Mouse (Mus musculus) regulatory T cell (primary cell): Measurements from ENCODE around the gene Ppm1h.
"Not testable (repeated sequence)": the region's sequence is repeated elsewhere in the genome, so short reads cannot be mapped to it uniquely, and the experiment has no call there.

Experiments used
- in situ Hi-C: fragments of 300-600 bp; cut with MboI, MseI; formaldehyde crosslinking; loops from one replicate; pipeline ENCODE4 v1.15.1; 2025; ENCODE audit warnings: high pct_unique_total_duplicates

Gene Ppm1h

DNA sequence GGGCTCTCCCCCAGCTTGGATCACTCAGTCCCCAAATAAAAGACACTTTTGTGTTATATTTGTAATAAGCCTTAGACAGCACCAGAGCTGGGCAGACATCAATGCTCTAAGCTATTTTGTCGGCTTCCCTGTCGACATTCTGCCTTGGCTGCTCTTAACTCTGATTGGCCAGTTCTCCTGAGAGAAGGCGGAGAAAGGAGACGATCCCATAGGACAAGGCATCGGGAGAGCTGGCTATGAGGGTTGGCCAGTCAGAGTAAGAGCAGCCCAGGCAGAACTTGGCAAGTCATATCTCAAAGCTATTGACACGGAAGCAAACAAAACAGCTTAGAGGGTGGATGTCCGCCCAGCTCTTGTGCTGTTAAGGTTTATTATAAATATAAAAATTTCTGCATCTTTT, 243.7 kb downstream of the Ppm1h start:
- in situ Hi-C loops: loop anchor here (5.0 to 10.0 kb wide), 2 partner anchors 80 to 697 kb away; no protein-coding TSS in a partner anchor

DNA sequence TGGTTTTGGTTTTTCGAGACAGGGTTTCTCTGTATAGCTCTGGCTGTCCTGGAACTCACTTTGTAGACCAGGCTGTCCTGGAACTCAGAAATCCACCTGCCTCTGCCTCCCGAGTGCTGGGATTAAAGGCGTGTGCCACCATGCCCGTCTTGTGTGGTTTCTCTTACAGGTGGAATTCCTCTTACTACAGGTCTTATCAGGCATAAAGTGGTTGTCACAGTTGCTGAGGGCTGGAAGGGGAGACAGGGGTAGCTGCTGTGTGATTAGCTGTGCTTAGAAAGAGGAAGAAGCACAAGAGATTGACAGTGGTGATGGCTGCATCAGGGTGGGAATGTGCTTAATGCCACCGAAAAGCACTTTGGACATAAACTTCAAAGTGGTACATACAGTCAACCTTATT, 246.0 kb downstream of the Ppm1h start:
- in situ Hi-C loops: loop anchor here (5.0 to 10.0 kb wide), 2 partner anchors 78 to 700 kb away; no protein-coding TSS in a partner anchor

DNA sequence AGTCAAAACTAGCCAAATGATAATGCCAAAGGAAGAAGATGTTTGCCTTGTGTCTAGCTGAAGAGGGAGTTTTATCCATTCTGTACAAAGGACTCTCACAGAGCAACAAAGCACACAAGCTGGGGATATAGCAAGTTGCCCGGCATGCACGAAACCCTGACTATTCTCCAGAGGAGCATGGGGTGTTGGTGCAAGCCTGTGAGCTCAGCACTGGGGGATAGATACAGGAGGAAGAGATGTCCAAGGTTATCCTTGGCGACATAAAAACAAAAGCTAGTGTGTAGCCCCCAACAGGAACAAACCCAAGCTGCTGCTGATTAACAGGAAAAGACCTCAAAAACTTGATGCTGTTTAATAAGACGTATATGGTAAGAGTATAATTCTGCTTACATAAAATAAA, 247.7 kb downstream of the Ppm1h start:
- in situ Hi-C loops: loop anchor here (10.0 kb wide), 1 partner anchor 701 kb away; no protein-coding TSS in a partner anchor

DNA sequence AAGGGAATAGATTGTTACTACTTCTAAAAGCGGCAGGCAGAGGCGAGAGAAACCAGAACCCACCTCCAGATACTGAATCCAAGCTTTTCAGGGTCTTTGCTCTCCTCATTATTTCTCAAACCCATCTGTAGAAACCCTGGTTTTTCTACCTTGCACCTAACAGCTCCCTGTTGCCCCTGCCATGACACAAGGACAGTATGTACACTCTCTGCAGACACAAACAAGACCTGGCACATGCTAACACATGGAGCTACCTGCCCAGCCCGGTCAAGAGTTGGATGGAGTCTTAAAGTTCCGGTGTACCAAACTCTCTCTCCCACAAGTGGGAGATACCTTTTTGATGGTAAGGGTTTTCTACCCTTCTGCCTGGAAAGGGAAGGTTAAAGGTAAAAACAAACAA, 252.0 kb downstream of the Ppm1h start:
- in situ Hi-C loops: no loop called here

DNA sequence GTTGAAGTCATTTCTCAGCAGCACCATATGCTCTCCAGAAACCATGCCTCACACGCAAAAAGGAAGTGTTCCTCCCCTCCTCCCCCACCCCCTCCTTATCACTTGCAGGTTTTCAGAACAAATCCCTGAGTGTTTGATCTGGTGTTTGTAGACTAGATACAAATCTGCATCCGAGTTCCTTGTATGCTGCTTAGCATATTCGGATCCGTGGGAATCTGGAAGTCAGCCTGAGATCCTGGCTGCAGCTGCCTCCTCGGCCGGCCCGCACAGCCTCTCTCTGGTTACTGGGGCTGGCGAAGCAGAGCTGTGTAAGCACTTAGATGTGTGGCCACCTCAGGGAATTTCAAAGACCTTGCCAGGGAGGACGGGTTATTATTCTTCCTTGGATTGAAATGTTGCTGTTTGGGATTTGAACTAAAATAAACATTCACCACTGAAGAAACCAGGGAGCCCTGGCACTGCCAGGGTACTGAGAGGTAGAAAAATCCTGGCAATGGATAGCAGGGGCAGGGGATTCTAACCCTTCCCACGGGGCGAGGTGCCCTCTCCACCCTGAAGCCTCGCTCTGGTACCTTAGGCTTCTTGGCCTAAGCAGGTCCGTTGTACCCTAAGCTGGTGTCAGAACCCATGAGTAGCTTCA, 252.8 kb downstream of the Ppm1h start:
- in situ Hi-C loops: no loop called here

DNA sequence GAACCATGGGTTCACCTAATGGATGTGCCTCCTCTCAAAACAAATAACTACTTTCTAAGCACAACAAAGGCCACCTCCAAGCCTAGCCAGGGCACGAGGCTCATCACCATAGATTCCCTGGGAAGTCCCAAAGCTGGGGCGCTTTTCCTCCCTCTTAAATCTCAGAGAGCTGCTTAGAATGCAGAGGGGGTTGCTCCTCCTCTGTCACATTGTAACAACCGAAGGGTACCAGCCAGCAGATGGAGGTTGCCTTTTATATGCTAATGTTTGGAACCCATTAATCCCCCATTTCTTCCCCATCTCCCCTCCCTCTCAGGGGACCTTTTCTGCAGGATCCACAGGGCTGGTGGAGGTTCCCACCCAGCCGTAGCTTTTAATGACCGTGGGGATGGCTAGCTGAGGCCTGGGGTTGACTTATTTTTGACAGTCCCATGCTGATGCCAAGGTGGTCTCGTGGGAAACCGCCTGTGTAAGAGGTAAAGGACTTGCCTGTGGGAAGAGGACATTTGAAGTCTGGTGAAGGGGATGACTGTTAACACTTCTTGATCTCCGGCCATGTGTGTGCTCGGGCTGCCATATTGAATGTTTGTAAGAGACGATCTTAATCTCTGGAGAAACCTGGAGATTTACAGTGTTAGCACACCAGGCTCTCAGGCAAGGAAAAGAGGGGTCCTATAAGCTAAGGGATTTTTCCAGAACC, 253.4 kb downstream of the Ppm1h start:
- in situ Hi-C loops: no loop called here

DNA sequence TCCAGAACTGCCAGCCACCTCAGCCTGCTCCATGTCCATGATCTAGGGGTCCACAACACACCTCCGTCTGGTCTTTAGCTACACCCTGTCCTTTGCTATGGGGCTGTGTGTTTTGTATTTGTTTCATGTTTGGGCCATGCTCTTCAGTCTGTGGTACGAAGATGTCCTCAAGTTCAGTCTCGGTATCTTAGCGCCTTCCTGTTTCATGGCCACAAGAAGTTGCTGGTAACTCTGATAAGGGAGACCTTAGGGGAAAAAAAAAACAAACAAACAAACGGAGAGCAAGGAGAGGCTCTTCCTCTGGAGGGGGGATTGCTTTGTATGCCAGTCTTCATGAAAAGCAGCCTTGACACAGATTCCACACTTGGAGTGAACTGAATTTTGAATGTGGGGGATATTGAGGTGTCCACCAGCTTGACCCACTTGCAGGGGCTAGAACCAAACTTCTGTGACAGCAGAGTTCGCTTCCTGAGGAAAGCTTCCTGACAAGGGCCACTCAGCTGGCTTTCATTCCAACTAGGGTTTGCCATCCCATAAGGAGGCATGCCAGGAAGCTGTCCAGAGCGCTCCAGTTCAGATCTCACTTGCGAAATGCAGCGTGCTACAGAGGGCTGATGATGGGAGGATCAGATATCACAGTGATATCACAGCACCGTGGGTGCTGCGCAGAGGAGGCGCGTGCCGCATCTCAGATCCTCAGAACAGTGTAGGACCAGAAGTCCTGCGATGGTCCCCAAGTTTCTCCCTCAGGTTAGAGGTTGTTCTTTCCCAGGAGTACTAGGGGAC, 254.7 kb downstream of the Ppm1h start:
- in situ Hi-C loops: no loop called here

DNA sequence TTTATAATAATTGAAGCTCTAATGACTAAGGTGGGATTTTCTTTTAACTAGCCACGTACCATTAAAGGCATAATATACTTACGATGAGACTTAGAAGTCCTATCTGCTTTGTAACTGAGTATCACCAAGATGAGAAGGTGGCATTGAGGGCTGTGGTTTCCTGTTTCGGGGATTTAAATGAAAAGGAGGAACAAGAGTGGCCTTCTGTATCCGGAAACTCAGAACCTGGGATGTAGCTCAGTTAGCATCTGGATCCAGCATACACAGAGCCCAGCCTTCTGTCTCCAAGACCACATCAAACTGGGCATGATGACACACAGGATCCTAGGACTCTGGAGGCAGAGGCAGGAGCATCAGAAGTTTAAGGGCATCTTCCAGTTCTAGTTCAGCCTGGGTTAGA, 256.8 kb downstream of the Ppm1h start:
- in situ Hi-C loops: not testable (repeated sequence)

DNA sequence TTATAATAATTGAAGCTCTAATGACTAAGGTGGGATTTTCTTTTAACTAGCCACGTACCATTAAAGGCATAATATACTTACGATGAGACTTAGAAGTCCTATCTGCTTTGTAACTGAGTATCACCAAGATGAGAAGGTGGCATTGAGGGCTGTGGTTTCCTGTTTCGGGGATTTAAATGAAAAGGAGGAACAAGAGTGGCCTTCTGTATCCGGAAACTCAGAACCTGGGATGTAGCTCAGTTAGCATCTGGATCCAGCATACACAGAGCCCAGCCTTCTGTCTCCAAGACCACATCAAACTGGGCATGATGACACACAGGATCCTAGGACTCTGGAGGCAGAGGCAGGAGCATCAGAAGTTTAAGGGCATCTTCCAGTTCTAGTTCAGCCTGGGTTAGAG, 258.8 kb downstream of the Ppm1h start:
- in situ Hi-C loops: not testable (repeated sequence)

DNA sequence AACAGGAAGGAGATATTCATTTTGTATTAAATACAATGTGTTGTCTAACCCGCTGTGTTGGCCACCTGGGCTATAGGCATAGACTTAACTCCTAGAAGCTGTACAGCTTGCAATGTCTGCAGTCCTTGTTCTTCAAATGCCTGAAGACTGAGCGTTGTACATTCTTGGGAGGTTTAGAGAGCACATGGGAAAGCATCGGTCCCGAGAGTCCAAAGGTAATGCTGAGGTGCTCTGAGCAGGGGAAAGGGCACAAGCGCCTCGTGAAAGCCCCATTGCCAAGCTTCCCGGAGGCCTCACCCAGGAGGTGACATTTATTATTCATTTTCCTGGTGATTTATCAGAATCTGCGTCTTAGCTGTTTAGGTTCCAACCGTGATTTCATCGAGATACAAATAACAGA, 261.0 kb downstream of the Ppm1h start:
- in situ Hi-C loops: no loop called here

DNA sequence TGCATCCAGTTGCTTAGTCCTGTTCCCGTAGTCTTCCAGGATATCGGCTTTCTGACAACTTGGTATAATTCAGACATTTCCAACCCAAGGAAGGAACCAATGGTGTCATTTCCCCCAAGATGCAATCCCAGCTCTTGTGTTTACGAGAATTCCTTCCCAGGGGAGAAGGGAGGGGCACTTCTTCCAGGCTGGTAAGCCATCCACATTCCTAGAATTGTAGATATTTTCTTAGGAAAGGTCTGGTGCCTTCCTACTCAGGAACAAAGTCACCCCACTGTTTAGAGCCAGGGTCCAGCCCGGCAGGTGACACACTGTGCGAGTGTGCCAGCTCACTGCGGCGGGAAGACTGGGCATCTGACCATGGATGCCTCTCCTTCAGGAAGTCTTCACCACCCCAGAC, 264.2 kb downstream of the Ppm1h start:
- in situ Hi-C loops: no loop called here

DNA sequence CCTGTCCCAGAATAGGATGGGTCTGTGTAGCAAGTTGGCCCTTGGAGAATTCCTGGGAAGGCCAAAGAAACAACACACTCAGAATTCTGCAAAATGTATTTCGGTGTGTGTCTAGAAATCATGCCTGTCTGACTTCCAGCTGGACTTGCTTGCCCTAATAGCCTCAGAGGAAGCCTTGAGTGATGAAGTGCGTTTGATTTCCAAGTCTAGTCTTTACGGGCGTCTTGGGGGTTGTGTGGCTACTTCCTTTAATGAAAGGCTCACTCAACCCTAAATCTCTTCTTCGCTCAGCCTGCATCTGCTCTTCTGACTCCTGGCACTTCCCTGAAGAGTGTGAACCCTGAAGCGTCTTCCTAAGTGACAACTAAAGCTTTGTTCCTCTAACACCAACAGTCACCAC, 265.3 kb downstream of the Ppm1h start:
- in situ Hi-C loops: no loop called here

DNA sequence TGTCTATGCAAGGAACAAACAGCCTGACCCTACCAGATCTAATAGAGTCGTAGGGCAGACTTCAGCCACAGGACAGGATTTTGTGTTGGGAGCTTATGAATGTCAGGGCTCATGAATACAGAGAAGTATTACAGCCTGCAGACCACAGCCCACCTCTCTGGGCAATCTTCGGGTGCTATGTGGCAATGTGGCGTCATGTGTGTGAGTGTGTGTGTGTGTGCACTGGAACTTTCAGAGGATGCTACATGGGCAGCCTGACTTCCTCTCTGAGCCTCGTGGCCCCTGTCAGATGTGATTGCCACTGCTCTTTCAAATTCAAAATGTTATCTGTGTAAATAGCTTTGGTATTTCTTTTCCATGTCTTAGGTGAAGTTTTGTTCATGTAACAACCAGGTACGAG, 266.3 kb downstream of the Ppm1h start:
- in situ Hi-C loops: no loop called here

DNA sequence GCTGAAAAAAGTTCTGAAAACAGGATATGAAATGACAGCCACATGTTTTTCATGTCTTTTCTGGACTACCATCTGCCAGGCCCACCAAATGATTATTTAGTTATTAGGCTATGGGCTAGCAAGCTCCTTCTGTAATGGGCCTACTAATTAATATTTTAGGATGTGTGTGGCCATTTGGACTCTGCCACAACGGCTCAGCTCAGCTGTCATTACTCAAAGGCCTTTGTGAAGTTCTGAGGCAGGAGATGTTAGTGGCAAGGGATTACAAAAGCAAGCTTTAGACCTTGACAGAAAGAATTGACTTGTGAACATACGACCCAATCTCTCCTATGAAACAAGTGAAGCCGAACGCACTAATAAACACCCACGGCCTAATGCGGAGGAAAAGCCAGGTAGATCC, 272.4 kb downstream of the Ppm1h start:
- in situ Hi-C loops: no loop called here

DNA sequence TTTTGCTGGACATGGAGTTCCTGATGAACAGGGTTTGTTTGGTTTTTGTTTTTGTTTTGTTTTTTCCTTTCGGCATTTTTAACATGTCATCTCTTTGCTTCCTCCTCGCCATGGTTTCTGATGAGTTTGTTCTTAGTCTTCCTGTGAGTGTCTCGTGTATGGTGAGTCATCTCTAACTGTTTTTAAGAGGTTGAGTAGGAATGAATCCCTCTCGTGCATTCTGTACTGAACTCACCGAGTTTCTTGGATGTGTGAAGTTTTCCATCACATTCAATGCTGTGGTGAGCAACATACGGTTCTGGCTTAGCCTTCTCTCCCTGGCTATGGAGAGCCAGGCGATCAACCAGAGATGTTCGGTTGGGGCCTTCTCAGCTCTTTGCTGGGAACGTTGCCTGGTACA, 275.0 kb downstream of the Ppm1h start:
- in situ Hi-C loops: no loop called here

DNA sequence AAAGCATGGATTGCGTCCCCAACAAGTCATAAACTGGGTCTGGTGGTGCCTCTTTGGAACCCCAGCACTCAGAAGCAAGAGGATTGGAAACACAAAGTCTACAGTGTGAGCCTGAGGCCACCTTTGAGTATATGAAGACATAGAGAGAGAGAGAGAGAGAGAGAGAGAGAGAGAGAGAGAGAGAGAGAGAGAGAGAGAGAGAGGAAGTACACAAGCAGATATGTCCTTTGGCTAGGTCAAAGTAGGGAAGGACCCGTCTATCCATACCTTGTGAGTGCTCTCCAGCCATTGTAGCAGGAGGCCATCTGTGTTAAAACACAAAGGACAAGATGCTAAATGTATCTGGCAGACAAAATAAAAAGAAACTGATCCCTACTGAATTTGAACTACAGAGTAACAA, 279.4 kb downstream of the Ppm1h start:
- in situ Hi-C loops: no loop called here

DNA sequence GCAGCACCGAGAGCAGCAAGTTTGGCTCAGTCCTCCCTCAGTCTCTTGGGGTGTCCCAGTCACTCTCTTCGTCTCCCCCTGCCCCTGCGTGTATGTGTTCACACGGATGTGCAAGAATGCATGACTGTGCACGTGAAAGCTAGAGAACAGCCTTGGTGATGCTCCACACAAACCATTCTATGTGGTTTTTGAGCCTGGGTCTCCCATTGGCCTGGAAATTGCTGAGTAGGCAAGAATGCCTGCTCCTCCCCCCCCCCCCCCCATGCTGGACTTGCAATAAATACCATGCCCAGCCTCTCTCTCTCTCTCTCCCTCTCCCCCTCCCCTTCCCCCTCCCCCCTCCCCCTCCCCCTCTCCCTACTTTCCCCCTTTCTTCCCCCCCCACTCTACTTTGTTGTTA, 280.1 kb downstream of the Ppm1h start:
- in situ Hi-C loops: no loop called here

DNA sequence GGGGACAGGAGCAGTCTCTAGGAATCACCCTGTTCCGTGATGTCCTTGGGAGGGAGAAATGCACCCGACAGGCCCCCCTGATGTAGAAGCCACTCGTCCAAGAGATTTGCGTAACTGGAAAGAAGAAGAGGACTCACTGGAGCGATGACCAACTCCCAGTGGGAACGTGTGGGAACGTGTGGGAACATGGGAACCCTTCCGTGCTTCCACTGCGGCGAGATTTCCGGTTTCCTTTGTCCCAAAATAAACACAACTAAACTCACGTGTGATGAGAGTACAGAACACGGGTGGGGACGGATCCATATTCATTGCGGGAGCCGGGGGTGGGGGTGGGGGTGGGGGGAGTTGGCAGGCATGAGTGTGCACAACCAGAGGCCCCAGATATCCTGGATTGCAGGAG, 281.7 kb downstream of the Ppm1h start:
- in situ Hi-C loops: no loop called here

DNA sequence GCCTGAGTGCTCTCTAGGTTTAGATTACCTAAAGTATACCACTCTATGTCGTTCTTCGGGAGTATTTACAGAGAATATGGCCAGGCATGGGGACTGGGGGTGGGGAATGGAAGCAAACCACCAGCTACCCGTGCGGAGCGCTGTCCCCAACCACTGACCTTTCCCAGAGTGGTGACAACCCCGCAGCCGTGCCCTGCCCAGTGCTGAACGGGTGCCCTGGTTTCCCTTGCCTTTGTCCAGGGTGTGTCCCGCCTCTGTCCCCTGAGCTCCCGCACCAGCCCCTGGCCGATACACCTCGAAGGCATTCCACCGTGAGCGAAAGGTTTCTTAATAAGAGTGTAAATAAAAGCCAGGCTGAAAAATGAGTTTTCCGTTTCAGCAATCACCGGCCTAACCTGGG, 282.2 kb downstream of the Ppm1h start:
- in situ Hi-C loops: no loop called here

DNA sequence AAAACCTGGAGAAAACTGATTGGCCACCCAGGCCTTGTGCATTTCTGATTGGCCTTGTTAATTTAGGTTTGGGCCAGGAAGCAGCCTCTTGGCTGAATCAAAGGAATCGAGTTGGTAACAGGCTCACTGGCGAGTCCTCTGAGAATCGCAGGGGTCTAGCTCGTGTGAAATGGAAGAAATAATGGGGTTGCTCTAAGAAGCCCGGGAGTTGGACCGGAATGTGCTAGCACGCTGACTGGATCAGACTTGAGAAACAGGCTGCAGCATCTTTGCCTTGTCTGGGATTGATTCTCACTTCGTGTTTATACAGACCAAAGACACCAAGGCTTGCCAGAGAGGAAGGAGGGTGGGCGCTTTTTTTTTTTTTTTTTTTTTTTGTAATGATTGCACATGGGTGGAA, 282.9 kb downstream of the Ppm1h start:
- in situ Hi-C loops: no loop called here

DNA sequence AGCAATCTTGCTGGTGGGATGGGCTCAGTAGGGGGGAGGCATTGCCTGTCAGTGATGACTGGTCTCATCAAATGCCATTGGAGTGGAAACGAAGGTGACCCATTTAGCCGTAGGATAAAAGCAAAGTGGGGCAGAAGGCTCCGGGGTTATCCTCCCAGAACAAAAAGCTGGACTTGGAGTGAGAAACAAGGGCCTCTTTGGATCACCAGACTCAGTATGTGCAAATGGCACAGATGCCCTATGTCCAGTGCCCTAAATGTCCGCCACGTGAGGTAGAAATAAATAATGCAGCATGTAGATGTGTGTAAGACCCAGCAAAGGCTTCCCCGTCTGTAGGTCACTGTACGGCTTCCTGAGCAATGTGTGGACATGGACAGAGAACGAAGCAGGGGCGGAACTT, 284.1 kb downstream of the Ppm1h start:
- in situ Hi-C loops: no loop called here

DNA sequence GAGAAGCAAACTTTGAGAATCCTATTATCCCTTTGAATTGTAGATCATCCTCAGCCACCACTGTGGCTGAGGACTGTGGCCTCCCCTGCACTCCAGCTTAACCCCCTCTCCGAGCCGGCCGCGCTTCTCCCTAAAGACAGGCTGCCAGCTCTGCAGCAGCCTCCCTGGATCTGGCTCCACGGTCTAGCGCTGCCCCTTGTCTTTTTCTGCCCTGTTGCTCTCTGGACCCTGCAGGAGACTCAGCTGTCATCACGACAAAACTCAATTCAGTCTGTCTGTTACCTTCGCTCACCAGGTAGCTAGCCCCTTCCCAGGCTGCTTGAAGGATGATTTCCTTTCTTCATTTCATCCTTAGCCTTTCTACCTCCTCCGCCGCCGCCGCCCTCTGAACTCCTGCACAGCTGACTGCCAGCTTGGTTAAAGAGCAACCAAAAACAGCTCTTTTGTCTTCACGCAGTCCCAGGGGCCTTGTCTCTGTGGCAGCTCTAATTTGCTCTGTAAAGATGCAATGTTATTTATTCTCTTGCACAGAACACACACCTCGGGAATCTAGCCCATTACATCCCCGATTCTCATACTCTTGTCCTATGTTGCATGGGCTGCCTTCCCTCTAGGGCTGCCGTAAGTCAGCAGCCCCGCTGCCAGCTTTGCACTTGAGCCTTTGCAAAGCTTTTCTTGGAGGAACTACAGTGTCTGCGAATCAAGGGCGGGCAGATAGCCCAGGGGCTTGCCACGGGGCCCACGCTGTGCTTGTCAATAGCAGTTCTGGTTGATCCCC, 285.1 kb downstream of the Ppm1h start:
- in situ Hi-C loops: no loop called here
